Mouse (Mus musculus): ENCODE measurements around the gene Lifr. TPM values are rescaled to one million over a fixed set of nuclear protein-coding genes. Genes with fewer than 3 reads are reported as not detected.

The Lifr gene
- polyA plus RNA-seq, 1 experiment: 30.8 TPM

DNA sequence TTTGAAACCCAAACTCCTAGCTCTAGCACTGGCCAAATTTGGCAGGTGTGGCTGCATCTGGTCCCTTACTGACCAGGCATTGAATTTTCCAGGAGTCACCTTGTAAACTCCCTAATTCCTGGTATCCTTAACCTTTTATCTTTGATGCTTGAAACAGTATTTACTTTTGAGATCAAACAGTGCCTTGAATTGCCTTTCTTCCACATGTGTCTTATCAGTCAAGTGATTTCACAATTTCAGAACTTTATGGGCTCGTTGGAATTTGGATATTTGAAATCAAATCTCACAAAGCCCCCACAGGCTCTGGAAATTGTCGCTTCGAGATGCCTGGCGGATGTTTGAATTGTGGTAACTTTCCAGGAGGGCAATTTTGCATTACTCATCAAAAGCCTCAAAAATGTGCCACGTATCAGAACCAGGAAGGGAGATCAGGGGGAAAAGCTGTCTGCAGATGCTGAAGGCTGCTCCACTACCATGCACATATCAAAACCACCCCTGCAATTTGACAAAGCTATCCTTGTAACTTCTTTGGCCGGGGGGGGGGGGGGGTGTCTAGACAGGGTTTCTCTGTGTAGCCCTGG is 45.7 kb downstream of the Lifr start:
- H3K4me3 ChIP-seq (ENCODE audit: insufficient read depth, low read length): no peak overlapping the region
- no peak for TF ChIP-seq POLR2A (IDR thresholded peaks at IDR 0.05; ENCODE audit: borderline replicate concordance, low read depth, low read length)
- TF ChIP-seq CTCF (IDR thresholded peaks at IDR 0.05; ENCODE audit: low read depth, low read length): no peak
- peaks cover 7% of the 10 kb centered on the region; the same call in 1 of the 2 replicates for H3K4me1 ChIP-seq (ENCODE audit: control insufficient read depth, insufficient read depth, low read length)
- H3K27ac ChIP-seq (ENCODE audit: insufficient read depth, low read depth, low read length): no peak overlapping the region

GRCm38 (mm10) chr15:7136912-7137311 is 46.5 kb downstream of the Lifr start:
- H3K4me3 ChIP-seq (ENCODE audit: insufficient read depth, low read length): no peak overlapping the region
- TF ChIP-seq POLR2A (IDR thresholded peaks at IDR 0.05; ENCODE audit: borderline replicate concordance, low read depth, low read length): no peak
- TF ChIP-seq CTCF (IDR thresholded peaks at IDR 0.05; ENCODE audit: low read depth, low read length): no peak
- peaks cover 7% of the 10 kb centered on the region; the same call in 1 of the 2 replicates for H3K4me1 ChIP-seq (ENCODE audit: control insufficient read depth, insufficient read depth, low read length)
- no peak overlapping the region for H3K27ac ChIP-seq (ENCODE audit: insufficient read depth, low read depth, low read length)

- TF ChIP-seq CTCF (IDR thresholded peaks at IDR 0.05; ENCODE audit: low read depth, low read length) (no peak), POLR2A (IDR thresholded peaks at IDR 0.05; ENCODE audit: borderline replicate concordance, low read depth, low read length) (no peak)
- Histone ChIP-seq H3K27ac (ENCODE audit: insufficient read depth, low read depth, low read length) (no peak overlapping the region), H3K4me3 (ENCODE audit: insufficient read depth, low read length) (no peak overlapping the region), H3K4me1 (ENCODE audit: control insufficient read depth, insufficient read depth, low read length) (peaks cover 7% of the 10 kb centered on the region; the same call in 1 of the 2 replicates)
Measured at GRCm38 (mm10) chr15:7137607-7138006, 47.2 kb downstream of the Lifr start.

DNA sequence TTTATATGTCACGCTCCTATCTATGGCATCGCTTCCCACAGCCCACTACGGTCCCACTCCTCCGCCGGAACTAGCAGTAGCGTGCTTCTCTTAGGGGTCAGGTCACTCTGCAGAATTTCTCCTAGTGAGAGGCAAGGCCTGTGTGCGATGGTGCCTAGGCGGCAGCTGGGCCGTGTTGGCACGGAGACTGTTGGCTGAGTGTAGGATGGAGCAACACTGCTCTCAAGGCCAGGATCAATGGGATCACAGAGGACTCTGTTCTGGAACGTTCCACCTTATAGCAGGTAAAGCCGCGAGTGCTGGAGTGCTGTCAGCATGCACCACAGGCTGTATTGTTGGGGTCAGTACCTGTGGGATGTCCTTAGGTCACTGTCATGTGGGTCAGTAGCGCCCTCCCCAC is 48.1 kb downstream of the Lifr start:
- H3K27ac ChIP-seq (ENCODE audit: insufficient read depth, low read depth, low read length): no peak overlapping the region
- TF ChIP-seq CTCF (IDR thresholded peaks at IDR 0.05; ENCODE audit: low read depth, low read length): no peak
- TF ChIP-seq POLR2A (IDR thresholded peaks at IDR 0.05; ENCODE audit: borderline replicate concordance, low read depth, low read length): no peak
- H3K4me1 ChIP-seq (ENCODE audit: control insufficient read depth, insufficient read depth, low read length): peaks cover 7% of the 10 kb centered on the region; the same call in 1 of the 2 replicates
- no peak overlapping the region for H3K4me3 ChIP-seq (ENCODE audit: insufficient read depth, low read length)

- no peak overlapping the region for H3K27ac ChIP-seq (ENCODE audit: insufficient read depth, low read depth, low read length)
Measured at GRCm38 (mm10) chr15:7140322-7140721, 49.9 kb downstream of the Lifr start.

DNA sequence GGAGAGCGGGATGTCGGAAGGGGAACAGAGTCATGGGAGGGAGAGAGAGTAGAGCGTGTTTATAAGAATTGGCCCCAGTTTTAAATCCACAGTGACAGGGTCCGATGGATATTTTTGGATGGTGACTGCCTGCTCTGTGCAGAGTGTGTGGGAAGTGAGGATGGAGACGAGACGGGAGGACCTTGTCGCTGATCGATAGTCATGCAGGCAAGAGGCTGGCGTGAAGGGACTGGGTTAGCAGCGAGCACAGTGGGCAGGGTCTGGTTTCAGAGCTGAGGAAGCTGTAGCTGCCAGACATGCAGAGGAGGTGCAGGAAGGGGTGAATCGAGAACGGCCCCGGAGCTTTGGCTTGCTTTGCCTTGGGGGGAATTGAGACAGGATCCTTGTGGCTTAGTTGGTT is 50.8 kb downstream of the Lifr start:
- TF ChIP-seq POLR2A (IDR thresholded peaks at IDR 0.05; ENCODE audit: borderline replicate concordance, low read depth, low read length) (no peak), CTCF (IDR thresholded peaks at IDR 0.05; ENCODE audit: low read depth, low read length) (no peak)
- no peak overlapping the region for H3K4me3 ChIP-seq (ENCODE audit: insufficient read depth, low read length)
- no peak overlapping the region for H3K27ac ChIP-seq (ENCODE audit: insufficient read depth, low read depth, low read length)
- peaks cover 7% of the 10 kb centered on the region; the same call in 1 of the 2 replicates for H3K4me1 ChIP-seq (ENCODE audit: control insufficient read depth, insufficient read depth, low read length)

More at GRCm38 (mm10) chr15:7140322-7140721, 49.9 kb downstream of the Lifr start:
- TF ChIP-seq POLR2A (IDR thresholded peaks at IDR 0.05; ENCODE audit: borderline replicate concordance, low read depth, low read length): no peak
- TF ChIP-seq CTCF (IDR thresholded peaks at IDR 0.05; ENCODE audit: low read depth, low read length): no peak
- no peak overlapping the region for H3K4me3 ChIP-seq (ENCODE audit: insufficient read depth, low read length)
- H3K4me1 ChIP-seq (ENCODE audit: control insufficient read depth, insufficient read depth, low read length): peaks cover 7% of the 10 kb centered on the region; the same call in 1 of the 2 replicates

GRCm38 (mm10) chr15:7143689-7144170 is 53.3 kb downstream of the Lifr start:
- Histone ChIP-seq H3K27ac (ENCODE audit: insufficient read depth, low read depth, low read length) (no peak overlapping the region), H3K4me1 (ENCODE audit: control insufficient read depth, insufficient read depth, low read length) (no peaks in the 10 kb centered on the region), H3K4me3 (ENCODE audit: insufficient read depth, low read length) (no peak overlapping the region)
- TF ChIP-seq POLR2A (IDR thresholded peaks at IDR 0.05; ENCODE audit: borderline replicate concordance, low read depth, low read length) (no peak), CTCF (IDR thresholded peaks at IDR 0.05; ENCODE audit: low read depth, low read length) (no peak)

- TF ChIP-seq POLR2A (IDR thresholded peaks at IDR 0.05; ENCODE audit: borderline replicate concordance, low read depth, low read length): no peak
- TF ChIP-seq CTCF (IDR thresholded peaks at IDR 0.05; ENCODE audit: low read depth, low read length): no peak
Measured at GRCm38 (mm10) chr15:7144542-7144941, 54.1 kb downstream of the Lifr start.

GRCm38 (mm10) chr15:7144942-7145341 is 54.5 kb downstream of the Lifr start:
- Histone ChIP-seq H3K4me1 (ENCODE audit: control insufficient read depth, insufficient read depth, low read length) (no peaks in the 10 kb centered on the region), H3K4me3 (ENCODE audit: insufficient read depth, low read length) (no peak overlapping the region), H3K27ac (ENCODE audit: insufficient read depth, low read depth, low read length) (no peak overlapping the region)
- TF ChIP-seq POLR2A (IDR thresholded peaks at IDR 0.05; ENCODE audit: borderline replicate concordance, low read depth, low read length): no peak
- no peak for TF ChIP-seq CTCF (IDR thresholded peaks at IDR 0.05; ENCODE audit: low read depth, low read length)

More at GRCm38 (mm10) chr15:7144542-7144941, 54.1 kb downstream of the Lifr start:
- Histone ChIP-seq H3K27ac (ENCODE audit: insufficient read depth, low read depth, low read length) (no peak overlapping the region), H3K4me3 (ENCODE audit: insufficient read depth, low read length) (no peak overlapping the region), H3K4me1 (ENCODE audit: control insufficient read depth, insufficient read depth, low read length) (no peaks in the 10 kb centered on the region)

DNA sequence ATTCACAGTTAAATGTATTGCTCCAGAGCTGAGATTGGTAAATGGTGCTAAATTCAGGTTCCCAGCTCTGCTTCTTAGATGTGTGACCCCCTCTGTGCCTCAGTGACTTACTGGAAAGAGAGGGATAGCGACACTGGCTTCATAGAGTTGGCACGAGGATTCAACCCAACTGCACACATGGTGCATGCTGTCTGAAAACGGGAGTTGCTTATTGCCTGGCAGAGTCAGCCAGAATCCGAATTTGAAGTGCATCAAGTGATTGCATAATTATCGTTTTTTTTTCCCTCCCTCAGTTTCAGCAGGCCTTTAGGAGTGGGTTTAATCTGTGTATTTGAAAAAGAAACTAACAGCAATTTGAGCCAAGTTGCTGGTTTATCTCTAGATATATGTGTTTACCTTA is 55.1 kb downstream of the Lifr start:
- Histone ChIP-seq H3K4me3 (ENCODE audit: insufficient read depth, low read length) (no peak overlapping the region), H3K27ac (ENCODE audit: insufficient read depth, low read depth, low read length) (no peak overlapping the region)

More for the DNA sequence above, 55.1 kb downstream of the Lifr start:
- no peaks in the 10 kb centered on the region for H3K4me1 ChIP-seq (ENCODE audit: control insufficient read depth, insufficient read depth, low read length)
- TF ChIP-seq CTCF (IDR thresholded peaks at IDR 0.05; ENCODE audit: low read depth, low read length) (no peak), POLR2A (IDR thresholded peaks at IDR 0.05; ENCODE audit: borderline replicate concordance, low read depth, low read length) (no peak)

Data from bone marrow macrophage, adult 2 months (primary cell).